Mouse (Mus musculus) stomach, embryonic 15.5 days (tissue): ENCODE data around the gene Siglecf. TPM values are rescaled to one million over a fixed set of nuclear protein-coding genes. Genes with fewer than 3 reads are reported as not detected.

ENCODE experiments used
- ATAC-seq: fragments of 200-750 bp; cut with Nextera tagmentation; 2 replicates; pipeline ENCODE4 v1.8.0; 2017; ENCODE audit warnings: low read depth, moderate number of reproducible peaks, moderate TSS enrichment; ENCODE audit not compliant: insufficient read depth, low FRiP score
- H3K27ac ChIP-seq: fragments of 300-500 bp; sonication (generic); 2 replicates; pipeline ENCODE4 v1.5.1; 2015; ENCODE audit warnings: mild to moderate bottlenecking, inconsistent platforms
- H3K27me3 ChIP-seq: fragments of 300-500 bp; sonication (generic); replicated peaks from 2 replicates; pipeline ENCODE4 v1.6.1; 2015; ENCODE audit warnings: inconsistent platforms
- H3K36me3 ChIP-seq: fragments of 300-500 bp; sonication (generic); 2 replicates; pipeline ENCODE4 v1.6.1; 2015; ENCODE audit warnings: inconsistent platforms
- H3K4me1 ChIP-seq: fragments of 300-500 bp; sonication (generic); 2 replicates; pipeline ENCODE4 v1.6.1; 2015; ENCODE audit warnings: inconsistent platforms
- H3K4me2 ChIP-seq: fragments of 300-500 bp; sonication (generic); 2 replicates; pipeline ENCODE4 v1.6.1; 2015; ENCODE audit warnings: mild to moderate bottlenecking, inconsistent platforms
- H3K4me3 ChIP-seq: fragments of 300-500 bp; sonication (generic); replicated peaks from 2 replicates; pipeline ENCODE4 v1.5.1; 2015; ENCODE audit warnings: inconsistent platforms
- H3K9ac ChIP-seq: fragments of 300-500 bp; sonication (generic); 2 replicates; pipeline ENCODE4 v1.6.1; 2015; ENCODE audit warnings: inconsistent platforms
- H3K9me3 ChIP-seq: fragments of 300-500 bp; sonication (generic); 2 replicates; pipeline ENCODE4 v1.6.1; 2016; ENCODE audit warnings: inconsistent platforms
- WGBS: fragments of 180-500 bp; shearing (Covaris S2); methylation state at CpG from one replicate; pipeline ENCODE4 v1.1.7; 2015; 5-methylcytosine and 5-hydroxymethylcytosine counted together
- polyA plus RNA-seq: library from polyadenylated mRNA; unstranded; fragments of >200 nt; fragmentation: Nextera tagmentation; extraction: Ambion mirVana; gene quantifications from 2 replicates; pipeline ENCODE4 v1.2.1, GENCODE M21; 2015

Siglecf gene
- 0.37 and 0.45 TPM in 2 replicates for polyA plus RNA-seq

DNA sequence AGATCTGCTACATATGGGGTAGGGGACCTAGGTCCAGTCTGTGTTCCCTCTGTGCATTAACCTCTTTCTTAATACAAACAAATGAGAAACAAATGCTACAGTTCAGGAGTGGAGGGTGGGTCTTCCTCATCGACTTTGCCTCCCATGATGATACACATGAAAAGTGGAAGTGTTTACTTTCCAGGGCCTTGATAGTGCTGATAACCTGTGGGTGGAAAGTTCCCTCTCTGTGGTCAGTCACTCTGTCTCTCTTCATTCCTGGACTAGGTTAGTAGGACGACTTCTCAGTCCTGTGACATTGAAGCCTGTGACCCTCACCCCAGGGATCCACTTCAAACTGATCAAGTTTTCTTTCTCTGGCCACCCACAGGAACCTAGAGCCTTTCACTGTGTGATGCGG lies at the start of gene Siglecf:
Gene Siglecf (plus strand): TSS at position 188 of the 400 bp plus-strand sequence.
- Histone ChIP-seq H3K9ac (no peak within 1 kb of the TSS), H3K4me1 (0 out of 2 replicates have a peak, but pooled peaks cover 4% of the 10 kb centered on the region), H3K27ac (no peak within 1 kb of the TSS), H3K9me3 (no peaks in the 10 kb centered on the region), H3K36me3 (no peaks in the 10 kb centered on the region), H3K27me3 (no peaks in the 10 kb centered on the region), H3K4me2 (no peak within 1 kb of the TSS), H3K4me3 (no peak within 1 kb of the TSS)
- ATAC-seq: no peak
- 41% methylated on average over 3 of the region's 3 CpGs for WGBS

DNA sequence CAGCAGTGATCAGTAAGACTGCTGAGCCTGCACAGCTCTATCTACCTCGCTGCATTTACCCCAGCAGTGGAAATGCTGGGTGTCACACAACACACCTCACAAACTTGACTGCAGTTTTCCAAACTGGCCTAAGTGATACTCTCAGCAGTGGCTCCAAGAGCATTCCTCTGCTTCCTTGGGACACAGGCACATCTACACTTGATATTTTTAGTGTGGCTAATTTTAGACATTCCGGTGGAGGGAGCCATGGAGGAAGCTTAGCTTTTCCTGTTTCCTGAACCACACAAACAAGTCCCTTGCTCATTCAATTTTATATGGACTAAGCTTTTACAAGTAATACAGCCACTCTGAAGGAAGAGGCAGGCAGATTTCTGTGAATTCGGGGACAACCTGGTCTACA lies 45.9 kb upstream of the Siglecf start:
- Histone ChIP-seq H3K4me1 (no peaks in the 10 kb centered on the region), H3K9ac (no peak overlapping the region), H3K27ac (no peak overlapping the region), H3K27me3 (no peaks in the 10 kb centered on the region), H3K36me3 (peaks cover 22% of the 10 kb centered on the region), H3K9me3 (no peaks in the 10 kb centered on the region), H3K4me2 (no peak overlapping the region), H3K4me3 (no peak overlapping the region)
- WGBS: 82% methylated on average over 3 of the region's 3 CpGs
- no peak for ATAC-seq

DNA sequence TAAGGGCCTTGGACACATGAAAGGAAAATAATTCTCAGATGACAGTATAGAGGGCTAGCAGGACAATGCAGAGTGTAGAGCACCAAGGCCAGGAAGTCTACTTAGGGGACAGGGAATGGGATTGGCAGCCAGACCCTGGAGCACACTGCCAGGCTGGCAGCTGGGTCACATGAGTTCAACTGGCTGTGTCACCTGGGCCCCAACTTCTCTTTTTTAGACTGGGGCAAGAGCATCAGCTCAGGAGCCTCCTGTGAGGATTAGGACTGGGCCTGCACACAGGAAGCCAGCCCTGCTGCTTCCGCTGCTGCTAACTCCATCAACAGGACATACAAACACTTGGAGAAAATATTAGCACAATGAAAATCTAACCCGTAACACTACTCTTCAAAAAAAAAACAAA lies 42.1 kb upstream of the Siglecf start:
- Histone ChIP-seq H3K4me1 (peaks cover 8% of the 10 kb centered on the region; the same call in 1 of the 2 replicates), H3K36me3 (0 out of 2 replicates have a peak, but pooled peaks cover 14% of the 10 kb centered on the region), H3K4me2 (no peak overlapping the region), H3K4me3 (no peak overlapping the region), H3K9me3 (no peaks in the 10 kb centered on the region), H3K9ac (no peak overlapping the region), H3K27me3 (no peaks in the 10 kb centered on the region), H3K27ac (no peak overlapping the region)
- ATAC-seq: no peak
- 66% methylated on average over 2 of the region's 2 CpGs for WGBS

DNA sequence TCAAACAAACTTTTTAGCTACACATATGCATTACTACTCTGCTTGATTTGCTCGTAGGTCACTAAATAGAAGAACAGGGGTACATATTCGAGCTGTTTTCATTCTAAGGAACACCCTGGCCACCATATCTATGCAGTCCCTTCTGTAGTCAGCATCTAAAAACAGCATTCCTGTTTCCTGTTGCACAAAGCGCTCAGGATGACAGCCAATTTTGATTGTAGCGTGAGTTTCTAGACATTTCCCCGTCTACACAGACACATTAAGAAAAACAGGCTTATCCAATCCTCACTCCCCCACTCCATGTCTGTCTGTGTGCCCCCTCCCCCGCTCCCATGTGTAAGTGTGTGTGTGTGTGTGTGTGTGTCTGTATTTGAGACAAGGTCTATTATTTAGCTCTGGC lies 39.5 kb upstream of the Siglecf start:
- WGBS: 72% methylated on average over 6 of the region's 6 CpGs
- H3K27ac ChIP-seq: no peak overlapping the region
- H3K4me3 ChIP-seq: no peak overlapping the region
- H3K27me3 ChIP-seq: no peaks in the 10 kb centered on the region
- ATAC-seq: no peak
- no peaks in the 10 kb centered on the region for H3K9me3 ChIP-seq
- H3K4me1 ChIP-seq: peaks cover 8% of the 10 kb centered on the region; the same call in 1 of the 2 replicates
- H3K4me2 ChIP-seq: peak overlapping the region; percentile 74
- H3K9ac ChIP-seq: peak overlapping the region; percentile 59; the same call in 1 of the 2 replicates
- H3K36me3 ChIP-seq: 0 out of 2 replicates have a peak, but pooled peaks cover 9% of the 10 kb centered on the region

DNA sequence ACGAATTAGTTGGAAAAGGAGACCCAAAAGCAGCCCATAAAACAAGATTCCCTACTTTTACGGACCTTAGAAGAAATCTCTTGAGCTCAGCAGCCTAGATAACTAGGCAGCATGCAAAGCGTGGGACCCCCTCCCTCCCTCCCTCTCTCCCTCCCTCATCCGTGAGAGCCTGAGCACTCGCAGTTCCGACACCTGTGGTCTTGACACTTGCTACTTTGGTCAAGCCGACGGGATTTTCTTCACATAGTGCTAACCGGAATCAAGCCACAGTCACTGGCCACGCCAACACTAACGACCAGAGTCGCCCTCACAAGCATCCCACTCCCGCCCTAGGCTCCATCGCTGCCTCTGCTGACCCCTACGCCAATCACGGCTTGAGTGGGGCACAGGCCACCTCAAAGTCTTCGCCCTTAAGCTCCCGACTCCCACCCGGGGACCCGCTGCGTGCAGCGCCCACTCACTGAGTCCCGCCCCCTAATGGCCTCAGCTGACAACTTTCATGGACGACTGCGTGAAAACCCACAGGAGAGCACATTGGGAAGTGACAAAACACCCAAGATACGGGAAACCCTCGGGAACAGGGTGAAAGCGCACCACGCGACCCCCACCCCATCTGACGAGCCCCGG lies 38.6 kb upstream of the Siglecf start:
- Histone ChIP-seq H3K9ac (peak overlapping the region; percentile 59), H3K4me1 (peaks cover 8% of the 10 kb centered on the region; the same call in 1 of the 2 replicates), H3K27me3 (no peaks in the 10 kb centered on the region), H3K4me2 (peak overlapping the region; percentile 74), H3K27ac (peak overlapping the region; percentile 90), H3K36me3 (0 out of 2 replicates have a peak, but pooled peaks cover 9% of the 10 kb centered on the region), H3K4me3 (peak overlapping the region; percentile 67), H3K9me3 (no peaks in the 10 kb centered on the region)
- peak; percentile 33 for ATAC-seq
- 1% methylated on average over 32 of the region's 32 CpGs for WGBS

DNA sequence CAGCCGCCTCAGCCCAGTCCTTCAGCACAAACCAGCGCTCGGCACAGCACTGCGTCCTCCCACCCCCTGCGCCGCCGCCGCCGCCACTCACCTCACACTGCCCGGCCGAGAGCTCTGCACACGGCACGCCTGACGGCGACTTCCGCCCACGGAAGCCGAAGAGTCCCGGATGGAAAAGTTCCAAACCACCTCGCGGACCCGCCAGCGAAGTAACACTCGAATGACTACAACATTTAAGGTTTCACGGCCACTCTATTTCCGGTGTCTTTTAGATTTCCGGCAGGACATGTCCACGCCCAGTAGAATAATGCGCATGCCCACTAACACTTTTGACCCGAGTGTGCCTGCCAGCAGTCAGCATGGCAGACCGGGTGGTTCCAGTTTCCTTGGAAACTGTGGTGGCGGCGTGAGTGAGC lies 38.1 kb upstream of the Siglecf start, which contains the start of gene Zfp715:
Gene Zfp715 (minus strand): TSS at position 282 of the 416 bp plus-strand sequence.
- 0 out of 2 replicates have a peak, but pooled peaks cover 9% of the 10 kb centered on the region for H3K36me3 ChIP-seq
- peak within 1 kb of the TSS; percentile 74 for H3K4me2 ChIP-seq
- H3K9me3 ChIP-seq: no peaks in the 10 kb centered on the region
- peak within 1 kb of the TSS; percentile 67 for H3K4me3 ChIP-seq
- H3K27me3 ChIP-seq: no peaks in the 10 kb centered on the region
- H3K4me1 ChIP-seq: peaks cover 8% of the 10 kb centered on the region; the same call in 1 of the 2 replicates
- peak within 1 kb of the TSS; percentile 59 for H3K9ac ChIP-seq
- WGBS: under 1% methylated on average over 33 of the region's 33 CpGs
- H3K27ac ChIP-seq: peak within 1 kb of the TSS; percentile 90
- ATAC-seq: peak; percentile 92

DNA sequence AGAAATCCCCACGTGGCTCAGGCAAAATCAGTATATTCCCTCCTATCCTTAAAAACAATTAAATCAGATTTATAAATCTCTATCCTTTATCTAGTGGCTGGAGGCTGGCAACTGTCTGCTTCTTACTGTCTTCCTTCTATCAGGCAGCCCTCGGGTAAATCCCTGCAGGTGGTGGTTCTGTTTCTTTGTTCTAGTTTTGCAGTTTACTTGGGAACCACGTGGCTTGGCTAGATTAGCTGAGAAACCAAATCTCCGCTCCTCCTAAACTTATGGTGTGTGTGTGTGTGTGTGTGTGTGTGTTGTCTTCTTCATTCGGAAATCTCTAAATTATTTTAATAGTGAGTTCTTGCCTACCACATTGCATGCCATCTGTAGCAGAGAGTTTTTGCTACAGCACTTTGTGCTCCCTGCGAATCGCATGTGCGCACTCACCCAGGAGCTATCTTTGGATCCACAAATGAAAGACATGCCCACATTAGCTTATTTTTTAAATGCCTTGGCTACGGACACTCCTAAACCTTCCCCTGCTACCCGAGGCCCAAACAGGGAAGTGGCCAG lies 24.8 kb upstream of the Siglecf start:
- H3K27ac ChIP-seq: no peak overlapping the region
- no peaks in the 10 kb centered on the region for H3K9me3 ChIP-seq
- no peak overlapping the region for H3K9ac ChIP-seq
- WGBS: 54% methylated on average over 10 of the region's 10 CpGs
- no peaks in the 10 kb centered on the region for H3K27me3 ChIP-seq
- no peak overlapping the region for H3K4me3 ChIP-seq
- ATAC-seq: no peak
- no peaks in the 10 kb centered on the region for H3K36me3 ChIP-seq
- H3K4me2 ChIP-seq: no peak overlapping the region
- no peaks in the 10 kb centered on the region for H3K4me1 ChIP-seq

DNA sequence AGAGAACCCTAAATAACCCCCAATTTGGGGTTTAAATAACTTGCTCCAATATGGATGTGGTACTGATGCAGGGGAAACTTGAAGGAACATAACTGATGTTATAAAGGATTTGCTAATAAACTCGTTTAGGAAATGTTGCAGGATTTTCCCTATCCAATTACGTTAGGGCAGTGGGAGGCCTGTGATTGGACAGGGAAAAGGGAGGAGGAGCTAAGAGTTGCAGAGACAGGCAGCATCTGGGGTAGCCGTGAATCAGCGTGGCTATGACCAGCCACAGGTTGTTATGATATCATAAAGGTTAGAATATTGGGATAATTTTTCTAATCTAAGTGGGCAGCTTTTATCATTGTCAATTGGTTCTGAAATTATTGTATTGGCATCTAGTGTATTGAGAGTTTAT lies 23.0 kb upstream of the Siglecf start:
- H3K9ac ChIP-seq: no peak overlapping the region
- no peaks in the 10 kb centered on the region for H3K4me1 ChIP-seq
- WGBS: 56% methylated on average over 4 of the region's 4 CpGs
- no peak overlapping the region for H3K4me3 ChIP-seq
- H3K27me3 ChIP-seq: no peaks in the 10 kb centered on the region
- no peak for ATAC-seq
- no peaks in the 10 kb centered on the region for H3K36me3 ChIP-seq
- H3K9me3 ChIP-seq: no peaks in the 10 kb centered on the region
- no peak overlapping the region for H3K4me2 ChIP-seq
- no peak overlapping the region for H3K27ac ChIP-seq

DNA sequence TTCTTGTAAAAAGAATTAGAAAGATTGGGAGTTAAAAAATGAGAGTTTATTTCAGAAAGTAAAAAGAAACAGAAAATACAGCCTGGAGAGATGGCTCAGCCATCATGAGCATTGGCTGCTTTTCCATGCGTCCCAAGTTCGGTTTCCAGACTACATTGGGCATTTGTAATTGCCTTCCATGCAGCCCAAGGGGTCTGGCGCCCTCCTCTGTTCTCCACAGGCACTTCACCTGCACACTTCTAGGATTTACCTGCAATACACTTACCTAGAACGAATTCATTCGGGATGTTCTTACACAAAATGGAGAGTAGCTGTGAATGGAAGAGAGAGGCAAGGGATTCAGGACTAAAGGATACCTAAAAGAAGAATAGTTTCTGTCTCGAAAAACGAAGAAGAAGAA lies 17.9 kb upstream of the Siglecf start:
- Histone ChIP-seq H3K4me1 (no peaks in the 10 kb centered on the region), H3K4me2 (no peak overlapping the region), H3K9me3 (no peaks in the 10 kb centered on the region), H3K9ac (no peak overlapping the region), H3K36me3 (no peaks in the 10 kb centered on the region), H3K27ac (no peak overlapping the region), H3K4me3 (no peak overlapping the region), H3K27me3 (no peaks in the 10 kb centered on the region)
- WGBS: 35% methylated on average over 5 of the region's 7 CpGs
- ATAC-seq: no peak

DNA sequence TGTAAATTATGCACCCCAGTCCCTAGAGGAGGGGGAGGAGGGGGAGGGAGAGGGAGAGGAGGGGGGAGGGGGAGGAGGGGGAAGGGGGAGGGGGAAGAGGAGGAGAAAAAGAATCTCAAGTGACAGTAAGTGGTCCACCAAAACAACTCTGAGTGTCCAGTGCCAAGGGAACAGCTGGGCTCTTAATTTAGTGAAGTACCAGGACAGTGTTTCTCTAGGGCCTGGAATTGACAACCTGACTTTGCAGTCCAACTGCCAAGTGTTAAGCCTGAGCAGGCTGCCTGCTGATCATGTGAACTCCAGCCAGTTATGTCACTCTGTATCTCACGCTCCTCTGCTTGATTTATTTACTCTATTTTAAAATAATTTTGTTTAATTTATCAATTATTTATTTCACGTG lies 17.2 kb upstream of the Siglecf start:
- no peak overlapping the region for H3K9ac ChIP-seq
- no peak overlapping the region for H3K27ac ChIP-seq
- ATAC-seq: no peak
- no peaks in the 10 kb centered on the region for H3K27me3 ChIP-seq
- no peak overlapping the region for H3K4me3 ChIP-seq
- 47% methylated on average over 2 of the region's 2 CpGs for WGBS
- H3K4me1 ChIP-seq: no peaks in the 10 kb centered on the region
- no peaks in the 10 kb centered on the region for H3K36me3 ChIP-seq
- no peaks in the 10 kb centered on the region for H3K9me3 ChIP-seq
- H3K4me2 ChIP-seq: no peak overlapping the region

DNA sequence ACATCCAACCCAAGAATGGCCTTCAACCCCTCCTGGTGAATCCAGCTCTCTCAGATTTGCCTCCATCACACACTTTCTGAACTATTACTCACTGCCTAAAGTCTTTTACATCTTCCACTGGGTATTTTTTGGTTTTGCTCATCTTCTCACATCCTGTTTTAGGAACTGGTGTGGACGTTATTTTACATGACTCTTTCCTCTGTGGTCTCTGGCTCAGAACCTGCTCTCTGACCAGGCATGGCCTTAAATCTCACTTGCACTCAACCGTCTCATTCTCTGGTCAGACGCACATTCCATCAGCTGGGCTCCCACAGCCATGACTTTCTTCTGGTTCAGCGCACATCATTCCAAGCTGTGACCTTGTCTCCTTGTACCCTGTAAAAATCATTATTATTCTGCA lies 10.4 kb upstream of the Siglecf start:
- no peaks in the 10 kb centered on the region for H3K36me3 ChIP-seq
- no peak overlapping the region for H3K4me3 ChIP-seq
- no peak overlapping the region for H3K4me2 ChIP-seq
- 80% methylated on average over 4 of the region's 4 CpGs for WGBS
- no peak overlapping the region for H3K27ac ChIP-seq
- no peak for ATAC-seq
- H3K4me1 ChIP-seq: no peaks in the 10 kb centered on the region
- no peaks in the 10 kb centered on the region for H3K9me3 ChIP-seq
- no peak overlapping the region for H3K9ac ChIP-seq
- no peaks in the 10 kb centered on the region for H3K27me3 ChIP-seq

DNA sequence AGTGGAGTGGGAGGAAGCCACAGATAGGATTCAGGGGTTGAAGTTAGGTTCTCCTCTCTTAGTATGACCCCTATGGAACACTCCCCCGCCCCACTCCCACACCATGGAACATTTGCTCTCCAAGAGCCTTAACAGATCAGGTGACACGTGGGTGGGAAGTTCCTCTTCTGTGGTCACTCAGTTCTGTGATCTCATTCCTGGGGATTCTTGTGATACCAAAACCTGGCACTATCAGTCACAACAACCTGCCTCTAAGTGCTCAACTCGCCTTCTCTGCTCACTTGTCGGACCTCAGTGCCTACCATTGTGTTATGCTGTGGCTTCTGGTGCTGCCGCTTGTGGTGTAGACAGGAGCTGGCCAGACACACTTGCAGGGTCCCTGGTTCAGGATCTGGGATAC lies 8.0 kb upstream of the Siglecf start:
- H3K36me3 ChIP-seq: no peaks in the 10 kb centered on the region
- H3K4me1 ChIP-seq: no peaks in the 10 kb centered on the region
- WGBS: 67% methylated on average over 5 of the region's 5 CpGs
- no peak overlapping the region for H3K27ac ChIP-seq
- H3K9ac ChIP-seq: no peak overlapping the region
- no peak for ATAC-seq
- no peak overlapping the region for H3K4me2 ChIP-seq
- H3K27me3 ChIP-seq: no peaks in the 10 kb centered on the region
- H3K9me3 ChIP-seq: no peaks in the 10 kb centered on the region
- H3K4me3 ChIP-seq: no peak overlapping the region
